Mouse (Mus musculus): ENCODE results near the gene Git1. TPM values are rescaled to one million over a fixed set of nuclear protein-coding genes. Genes with fewer than 3 reads are reported as not detected.
"Not testable (repeated sequence)": the region's sequence is repeated elsewhere in the genome, so short reads cannot be mapped to it uniquely, and the experiment has no call there.

Git1 gene
- polyA plus RNA-seq, 2 experiments: 17.3 to 57.1 TPM

DNA sequence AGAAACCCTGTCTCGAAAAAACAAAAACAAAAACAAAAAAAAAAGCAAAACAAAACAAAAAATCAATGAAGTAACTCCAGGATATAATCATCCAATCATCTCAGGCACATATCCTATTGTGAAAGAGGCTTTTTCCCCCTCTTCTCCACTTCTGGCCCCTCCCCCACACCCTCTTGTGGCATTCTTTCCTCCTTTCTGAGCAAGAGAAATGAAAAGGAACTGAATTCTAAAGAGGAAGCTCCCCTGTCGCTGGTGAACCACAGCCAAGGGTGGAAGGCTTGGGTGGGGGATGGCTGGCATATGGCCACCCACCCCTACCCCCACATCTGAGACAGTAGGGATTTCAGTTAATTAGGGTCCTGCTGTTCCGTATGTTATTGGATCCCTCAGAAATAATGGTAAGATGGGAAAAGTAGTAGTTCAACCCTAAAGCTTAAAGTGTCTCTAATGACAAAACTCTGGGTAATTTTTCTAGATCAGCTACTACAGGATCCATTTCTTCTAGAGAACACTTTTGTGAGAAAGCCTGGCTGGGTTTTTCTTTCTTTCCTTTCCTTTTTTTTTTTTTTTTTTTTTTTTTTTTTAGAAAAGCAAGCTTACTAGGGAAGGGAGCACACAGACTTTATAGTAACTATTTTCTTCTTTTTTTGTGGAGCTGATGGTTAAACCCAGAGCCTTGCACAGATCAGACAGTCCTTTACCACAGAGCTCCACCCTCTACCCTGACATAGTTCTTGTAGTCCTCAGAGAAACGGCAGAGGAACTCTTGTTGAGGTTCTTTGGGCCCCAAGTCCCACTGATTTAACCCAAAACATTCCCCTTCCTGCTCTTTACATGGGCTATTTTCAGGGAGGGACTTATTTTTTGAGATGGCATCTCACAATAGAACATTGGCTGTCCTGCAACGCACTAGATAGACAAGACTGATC lies 27.5 kb downstream of the Git1 start:
- no peaks in the 10 kb centered on the region for H3K36me3 ChIP-seq (ENCODE audit: control insufficient read depth, insufficient read depth, low read length)
- peaks cover 2% of the 10 kb centered on the region; the same call in 1 of the 2 replicates for H3K4me1 ChIP-seq (ENCODE audit: control insufficient read depth, insufficient read depth, low read length)
- no peak overlapping the region for H3K27ac ChIP-seq (replicated peaks; ENCODE audit: low read depth, low read length)
- no peak overlapping the region for H3K4me2 ChIP-seq (replicated peaks; ENCODE audit: low read depth, low read length, severe bottlenecking)
- 49% methylated on average over 5 of the region's 5 CpGs for WGBS
- DNase-seq (ENCODE audit: low spot score) (no peak), ATAC-seq (ENCODE audit: low FRiP score, low read depth) (no peak)
- H3K4me3 ChIP-seq (replicated peaks; ENCODE audit: low read length): no peak overlapping the region
- no peak for TF ChIP-seq POLR2A (IDR thresholded peaks at IDR 0.05; ENCODE audit: borderline replicate concordance, extremely low read depth, insufficient read depth, insufficient read length)
- H3K9me3 ChIP-seq (ENCODE audit: control insufficient read depth, low read length): no peaks in the 10 kb centered on the region
- H3K27me3 ChIP-seq (ENCODE audit: control insufficient read depth, insufficient read depth, low read length): peaks cover 8% of the 10 kb centered on the region
- no peak overlapping the region for H3K9ac ChIP-seq (ENCODE audit: low read depth, low read length, severe bottlenecking)

DNA sequence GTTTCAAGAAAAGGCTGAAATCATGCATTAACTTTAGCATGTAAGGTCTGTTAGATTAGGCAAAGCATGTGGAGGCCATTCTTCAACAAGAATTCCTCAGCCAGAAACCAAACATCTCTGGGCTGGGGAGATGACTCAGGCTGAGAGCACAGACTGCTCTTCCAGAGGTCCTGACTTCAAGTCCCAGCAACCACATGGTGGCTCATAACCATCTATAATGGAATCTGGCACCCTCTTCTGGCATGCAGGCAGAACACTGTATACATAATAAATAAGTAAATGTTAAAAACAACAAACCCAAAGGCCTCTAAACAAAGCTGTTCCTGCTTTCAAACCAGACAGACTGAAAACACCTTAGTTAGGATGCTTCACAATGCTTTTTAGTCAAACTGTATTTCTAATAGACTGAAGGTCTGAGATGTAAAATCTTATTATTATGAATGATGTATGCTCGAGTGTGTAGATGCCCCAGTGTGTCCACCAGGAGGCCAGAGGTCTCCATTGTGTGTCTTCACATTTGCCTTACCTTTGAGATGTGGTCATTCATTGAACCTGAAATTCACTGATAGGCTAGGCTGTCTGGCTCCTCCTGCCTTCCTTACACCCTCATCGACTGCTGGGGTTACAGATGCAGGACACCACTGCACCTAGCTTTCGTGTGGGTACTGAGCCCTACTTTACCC lies 32.6 kb downstream of the Git1 start:
- TF ChIP-seq POLR2A (IDR thresholded peaks at IDR 0.05; ENCODE audit: borderline replicate concordance, extremely low read depth, insufficient read depth, insufficient read length): no peak
- WGBS: 80% methylated on average over 3 of the region's 3 CpGs

DNA sequence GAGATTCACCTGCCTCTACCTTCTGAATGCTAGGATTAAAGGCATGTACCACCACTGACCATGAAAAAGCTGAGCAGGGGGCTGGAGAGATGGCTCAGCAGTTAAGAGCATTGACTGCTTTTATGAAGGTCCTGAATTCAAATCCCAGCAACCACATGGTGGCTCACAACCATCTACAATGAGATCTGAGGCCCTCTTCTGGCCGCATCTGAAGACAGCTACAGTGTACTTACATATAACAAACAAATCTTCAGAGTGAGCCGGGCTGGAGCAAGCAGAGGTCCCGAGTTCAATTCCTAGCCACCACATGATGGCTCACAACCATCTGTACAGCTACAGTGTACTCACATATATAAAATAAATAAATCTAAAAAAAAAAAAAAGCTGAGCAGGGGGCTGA lies 35.1 kb downstream of the Git1 start:
- not testable (repeated sequence) for H3K4me2 ChIP-seq (replicated peaks; ENCODE audit: low read depth, low read length, severe bottlenecking); H3K36me3 ChIP-seq (ENCODE audit: control insufficient read depth, insufficient read depth, low read length); H3K4me1 ChIP-seq (ENCODE audit: control insufficient read depth, insufficient read depth, low read length); H3K9me3 ChIP-seq (ENCODE audit: control insufficient read depth, low read length); DNase-seq (ENCODE audit: low spot score); H3K27ac ChIP-seq (replicated peaks; ENCODE audit: low read depth, low read length); H3K9ac ChIP-seq (ENCODE audit: low read depth, low read length, severe bottlenecking); H3K4me3 ChIP-seq (replicated peaks; ENCODE audit: low read length); ATAC-seq (ENCODE audit: low FRiP score, low read depth); H3K27me3 ChIP-seq (ENCODE audit: control insufficient read depth, insufficient read depth, low read length)
- 85% methylated on average over 3 of the region's 3 CpGs for WGBS

More for the DNA sequence above, 32.6 kb downstream of the Git1 start:
- Histone ChIP-seq H3K4me3 (replicated peaks; ENCODE audit: low read length) (no peak overlapping the region), H3K36me3 (ENCODE audit: control insufficient read depth, insufficient read depth, low read length) (no peaks in the 10 kb centered on the region; the same call in 1 of the 2 replicates), H3K4me1 (ENCODE audit: control insufficient read depth, insufficient read depth, low read length) (no peaks in the 10 kb centered on the region), H3K4me2 (replicated peaks; ENCODE audit: low read depth, low read length, severe bottlenecking) (no peak overlapping the region), H3K9me3 (ENCODE audit: control insufficient read depth, low read length) (no peaks in the 10 kb centered on the region), H3K27me3 (ENCODE audit: control insufficient read depth, insufficient read depth, low read length) (no peaks in the 10 kb centered on the region), H3K27ac (replicated peaks; ENCODE audit: low read depth, low read length) (no peak overlapping the region), H3K9ac (ENCODE audit: low read depth, low read length, severe bottlenecking) (no peak overlapping the region)
- ATAC-seq (ENCODE audit: low FRiP score, low read depth) (no peak), DNase-seq (ENCODE audit: low spot score) (no peak)

DNA sequence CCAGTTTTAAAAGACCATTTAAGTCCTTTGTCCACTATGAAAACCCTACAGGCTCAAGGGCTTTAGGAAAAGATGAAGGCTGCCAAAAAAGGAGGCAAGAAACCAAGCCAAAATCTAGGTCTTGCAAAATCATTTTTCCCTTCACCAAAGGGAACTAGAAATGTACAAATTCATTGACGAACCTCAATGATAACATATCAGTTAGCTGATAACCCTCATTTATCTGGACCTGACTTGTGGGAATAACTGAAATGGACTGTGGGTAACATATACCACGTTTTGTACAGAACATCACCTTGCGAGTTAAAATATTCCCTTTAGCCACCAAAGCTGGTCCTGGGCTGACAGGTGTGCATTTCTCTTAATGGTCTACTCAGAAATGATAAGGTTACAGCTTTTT lies 36.3 kb downstream of the Git1 start:
- no peak for TF ChIP-seq POLR2A (IDR thresholded peaks at IDR 0.05; ENCODE audit: borderline replicate concordance, extremely low read depth, insufficient read depth, insufficient read length)
- H3K4me3 ChIP-seq (replicated peaks; ENCODE audit: low read length): no peak overlapping the region
- H3K27ac ChIP-seq (replicated peaks; ENCODE audit: low read depth, low read length): no peak overlapping the region
- 88% methylated on average over 3 of the region's 3 CpGs for WGBS
- no peaks in the 10 kb centered on the region for H3K9me3 ChIP-seq (ENCODE audit: control insufficient read depth, low read length)
- no peaks in the 10 kb centered on the region for H3K27me3 ChIP-seq (ENCODE audit: control insufficient read depth, insufficient read depth, low read length)
- DNase-seq (ENCODE audit: low spot score) (no peak), ATAC-seq (ENCODE audit: low FRiP score, low read depth) (no peak)
- no peak overlapping the region for H3K4me2 ChIP-seq (replicated peaks; ENCODE audit: low read depth, low read length, severe bottlenecking)
- H3K4me1 ChIP-seq (ENCODE audit: control insufficient read depth, insufficient read depth, low read length): no peaks in the 10 kb centered on the region
- peaks cover 9% of the 10 kb centered on the region for H3K36me3 ChIP-seq (ENCODE audit: control insufficient read depth, insufficient read depth, low read length)
- no peak overlapping the region for H3K9ac ChIP-seq (ENCODE audit: low read depth, low read length, severe bottlenecking)

DNA sequence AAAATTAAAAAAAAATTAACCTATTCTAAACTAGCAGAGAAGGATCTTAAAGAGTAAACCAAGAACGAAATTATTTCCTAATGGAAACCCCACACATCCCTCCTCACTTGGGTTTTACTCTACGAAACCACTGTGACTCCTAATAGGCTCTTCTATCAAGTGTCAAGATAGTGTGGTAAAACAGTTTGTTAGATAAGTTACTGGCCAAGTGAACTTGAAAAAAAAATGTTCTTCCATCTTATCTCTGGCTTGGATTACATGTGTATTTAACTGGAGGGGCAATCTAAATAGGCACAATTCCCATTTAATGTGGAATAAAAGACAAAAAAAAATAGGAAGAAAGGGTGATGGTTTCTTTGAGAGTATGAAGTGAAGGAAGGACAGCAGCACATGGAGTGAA lies 37.5 kb downstream of the Git1 start:
- H3K4me3 ChIP-seq (replicated peaks; ENCODE audit: low read length): no peak overlapping the region
- no peak overlapping the region for H3K9ac ChIP-seq (ENCODE audit: low read depth, low read length, severe bottlenecking)
- H3K4me1 ChIP-seq (ENCODE audit: control insufficient read depth, insufficient read depth, low read length): no peaks in the 10 kb centered on the region
- H3K27ac ChIP-seq (replicated peaks; ENCODE audit: low read depth, low read length): no peak overlapping the region
- peaks cover 18% of the 10 kb centered on the region for H3K36me3 ChIP-seq (ENCODE audit: control insufficient read depth, insufficient read depth, low read length)
- no peak for TF ChIP-seq POLR2A (IDR thresholded peaks at IDR 0.05; ENCODE audit: borderline replicate concordance, extremely low read depth, insufficient read depth, insufficient read length)
- no peaks in the 10 kb centered on the region for H3K27me3 ChIP-seq (ENCODE audit: control insufficient read depth, insufficient read depth, low read length)
- DNase-seq (ENCODE audit: low spot score) (no peak), ATAC-seq (ENCODE audit: low FRiP score, low read depth) (no peak)
- no peak overlapping the region for H3K4me2 ChIP-seq (replicated peaks; ENCODE audit: low read depth, low read length, severe bottlenecking)
- no peaks in the 10 kb centered on the region for H3K9me3 ChIP-seq (ENCODE audit: control insufficient read depth, low read length)
- WGBS: 95% methylated on average over 2 of the region's 2 CpGs

Measured in limb, embryonic 14.5 days (tissue).